Mouse (Mus musculus) kidney, postnatal 25 days (tissue): ENCODE data around the gene Sult2a3.
"Not testable (repeated sequence)": the region's sequence is repeated elsewhere in the genome, so short reads cannot be mapped to it uniquely, and the experiment has no call there.

ENCODE experiments used
- DNase-seq, 2 experiments: peaks; one replicate each; pipeline ENCODE4 v3.0.0; 2021; ENCODE audit warnings: mixed read lengths in 2 of 2

The Sult2a3 gene

DNA sequence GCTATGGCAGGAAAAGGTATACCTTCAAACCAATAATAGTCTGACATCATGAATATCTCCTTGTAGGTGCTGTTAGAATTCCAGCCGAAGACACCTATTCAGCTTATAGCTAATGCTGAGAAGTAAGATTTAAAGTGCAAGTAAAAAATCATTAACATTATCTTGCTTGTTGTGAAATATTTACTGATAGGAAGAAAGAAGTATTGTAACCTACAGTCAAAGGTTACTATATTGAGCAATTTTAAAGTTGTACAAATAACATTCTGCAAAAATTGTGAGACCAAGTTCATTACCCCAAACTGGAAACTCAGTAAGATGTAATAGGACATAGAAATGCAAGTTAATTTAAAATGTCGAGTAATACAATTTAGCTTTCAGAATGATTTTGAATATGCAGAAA, at the start of gene Sult2a3:
Gene Sult2a3, minus strand, starts transcription at position 101 of the 400 bp plus-strand sequence.
- DNase-seq = no peak

DNA sequence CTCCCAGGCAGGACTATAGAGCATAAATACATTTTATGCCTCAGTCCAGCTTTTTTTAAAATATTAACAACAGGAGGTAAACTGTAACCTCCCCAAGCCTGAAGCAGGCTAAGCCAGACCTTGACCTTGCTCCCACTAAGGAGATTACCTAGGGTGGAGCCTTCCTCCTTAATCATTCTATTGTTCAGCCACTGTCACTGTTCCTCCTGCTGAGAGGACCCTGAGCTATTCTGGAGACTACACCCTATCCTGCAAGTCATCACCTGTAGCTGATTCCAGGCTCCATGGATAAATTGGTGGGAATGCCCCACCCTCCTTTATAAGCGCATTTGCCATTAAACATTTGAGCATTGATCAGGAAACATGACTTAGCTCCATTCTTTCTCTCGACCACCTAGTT, 2.4 kb downstream of the Sult2a3 start:
- no peak for DNase-seq

DNA sequence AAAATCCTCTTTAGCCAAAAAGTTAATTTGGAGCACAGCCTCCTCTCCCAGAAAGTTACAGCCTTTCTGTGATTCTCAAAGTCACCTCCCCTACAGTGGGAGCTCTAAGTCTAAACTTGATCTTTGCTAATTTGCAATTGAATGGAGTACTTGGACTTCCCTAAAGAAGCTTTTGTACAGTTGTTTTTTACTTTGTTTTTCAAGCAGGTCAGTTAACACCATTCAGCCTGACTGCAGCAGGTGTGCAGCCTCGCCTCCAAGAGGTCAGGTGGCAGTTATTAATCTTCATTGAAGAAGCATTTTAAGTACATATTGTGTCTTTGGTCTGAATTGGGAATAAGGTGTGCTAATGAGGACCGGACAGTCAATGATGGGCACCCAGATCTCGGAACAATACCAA, 3.0 kb downstream of the Sult2a3 start:
- not testable (repeated sequence) for DNase-seq

DNA sequence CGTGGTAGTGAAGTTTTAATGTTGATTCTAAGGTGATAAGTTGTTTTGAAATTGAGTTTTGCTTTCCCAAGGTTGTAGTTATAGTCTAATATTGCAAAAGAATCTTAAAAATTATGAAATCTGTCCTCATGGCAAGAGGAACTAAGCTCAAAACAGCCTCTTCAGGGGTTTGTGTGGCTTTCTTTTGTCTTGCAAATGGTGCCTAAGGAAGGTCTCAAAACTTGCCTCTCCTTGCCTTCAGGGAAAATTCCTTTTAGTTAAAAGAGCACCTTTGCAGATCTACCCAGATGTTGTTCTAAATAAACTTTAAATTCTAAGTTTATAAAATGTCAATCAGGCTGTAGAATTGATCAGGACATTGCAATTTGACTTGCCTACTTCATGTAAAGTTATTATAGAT, 6.1 kb downstream of the Sult2a3 start:
- DNase-seq = no peak

DNA sequence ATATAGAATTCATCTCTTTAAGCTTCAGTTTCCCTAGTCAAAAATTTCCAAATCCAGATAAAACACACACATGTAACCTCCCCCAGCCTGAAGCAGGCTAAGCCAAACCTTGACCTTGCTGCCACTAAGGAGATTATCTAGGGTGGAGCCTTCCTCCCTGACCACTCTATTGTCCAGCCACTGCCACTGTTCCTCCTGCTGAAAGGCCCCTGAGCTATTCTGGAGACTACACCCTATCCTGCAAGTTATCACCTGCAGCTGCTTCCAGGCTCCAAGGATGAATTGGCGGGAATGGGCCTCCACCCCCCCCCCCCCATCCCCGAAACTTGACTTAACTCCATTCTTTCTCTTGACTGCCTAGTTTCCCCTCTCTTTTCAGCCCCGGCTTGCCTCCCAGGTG, 8.4 kb downstream of the Sult2a3 start:
- not testable (repeated sequence) for DNase-seq

DNA sequence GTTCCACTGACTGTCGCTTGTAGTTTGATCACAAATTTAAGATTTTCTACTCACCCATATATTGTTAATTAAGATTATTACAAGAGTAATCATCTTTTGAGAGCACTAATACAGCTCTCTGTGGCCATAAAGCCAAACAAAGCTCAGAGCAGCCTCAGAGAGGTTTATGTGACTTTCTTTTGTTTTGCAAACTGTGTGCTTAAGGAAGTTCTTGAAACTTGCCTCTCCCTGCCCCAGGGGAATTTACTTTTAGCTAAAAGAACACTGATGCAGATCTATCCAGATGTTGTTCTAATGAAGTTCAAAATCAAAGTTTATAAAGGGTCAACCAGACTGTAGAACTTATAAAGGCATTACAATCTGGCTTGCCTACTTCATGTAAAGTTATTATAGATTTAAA, 75.0 kb downstream of the Sult2a3 start:
- not testable (repeated sequence) for DNase-seq

DNA sequence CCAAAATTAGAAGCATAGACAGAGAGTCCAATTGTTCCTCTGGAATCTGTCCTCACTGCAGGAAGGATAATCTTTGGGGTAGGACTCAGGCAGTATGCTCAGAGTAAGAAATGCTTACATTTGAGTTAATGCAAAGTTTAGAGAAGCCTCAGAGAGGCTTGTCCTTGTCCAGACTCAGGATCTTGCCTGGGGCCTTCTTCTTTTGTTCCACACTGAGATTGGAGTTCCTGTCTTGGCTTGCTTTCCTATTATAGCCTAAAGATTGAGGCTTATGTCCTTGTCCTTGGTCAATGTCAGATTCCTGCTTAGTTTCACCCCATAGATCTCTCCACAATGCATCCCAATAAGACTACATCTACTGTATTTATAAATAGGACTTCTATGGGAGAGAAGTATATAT, 92.0 kb downstream of the Sult2a3 start:
- DNase-seq = not testable (repeated sequence)
